Mouse (Mus musculus): ENCODE data around the gene Foxn2. TPM values are rescaled to one million over a fixed set of nuclear protein-coding genes. Genes with fewer than 3 reads are reported as not detected.

The Foxn2 gene
- polyA plus RNA-seq, 1 experiment from 2014 or later, result 7.5 TPM

DNA sequence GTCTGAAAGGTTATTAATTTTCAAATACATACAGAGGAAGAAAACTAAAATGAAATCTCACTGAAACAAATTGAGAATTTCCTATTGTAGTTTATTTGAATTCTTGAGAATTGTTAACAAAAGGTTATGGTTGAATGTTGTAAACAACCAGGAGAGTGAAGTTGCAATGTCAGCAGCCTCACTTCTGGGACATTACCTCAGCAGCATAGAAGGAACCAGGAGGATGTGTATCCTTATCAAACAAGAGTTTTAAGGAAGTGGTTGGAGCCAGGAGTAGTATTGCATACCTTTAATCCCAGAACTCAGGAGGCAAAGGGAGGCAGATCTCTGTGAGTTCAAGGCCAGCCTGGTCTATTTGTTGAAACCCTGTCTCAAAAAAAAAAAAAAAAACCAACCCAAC is 37.2 kb downstream of the Foxn2 start:
- ATAC-seq (replicated peaks; ENCODE audit: insufficient number of reproducible peaks, insufficient read depth, low FRiP score, low read depth), result no peak
- Histone ChIP-seq H3K9me3 (replicated peaks) (no peaks in the 10 kb centered on the region), H3K27me3 (no peaks in the 10 kb centered on the region), H3K27ac (no peak overlapping the region), H3K4me1 (replicated peaks) (no peaks in the 10 kb centered on the region), H3K4me3 (no peak overlapping the region), H3K36me3 (no peaks in the 10 kb centered on the region), H3K4me2 (no peak overlapping the region), H3K9ac (no peak overlapping the region)

- Histone ChIP-seq H3K27me3 (no peaks in the 10 kb centered on the region), H3K27ac (no peak overlapping the region), H3K4me1 (replicated peaks) (no peaks in the 10 kb centered on the region), H3K9ac (no peak overlapping the region), H3K9me3 (replicated peaks) (no peaks in the 10 kb centered on the region), H3K36me3 (no peaks in the 10 kb centered on the region), H3K4me3 (no peak overlapping the region), H3K4me2 (no peak overlapping the region)
- ATAC-seq (replicated peaks; ENCODE audit: insufficient number of reproducible peaks, insufficient read depth, low FRiP score, low read depth), result no peak
- 67% methylated on average over 13 of the region's 13 CpGs for WGBS
Observed at GRCm38 (mm10) chr17:88479040-88479439, 38.5 kb downstream of the Foxn2 start.

- Histone ChIP-seq H3K4me1 (replicated peaks) (no peaks in the 10 kb centered on the region), H3K9ac (no peak overlapping the region), H3K36me3 (no peaks in the 10 kb centered on the region), H3K27me3 (no peaks in the 10 kb centered on the region), H3K4me2 (no peak overlapping the region), H3K4me3 (no peak overlapping the region), H3K9me3 (replicated peaks) (no peaks in the 10 kb centered on the region), H3K27ac (no peak overlapping the region)
- WGBS, result 84% methylated on average over 10 of the region's 10 CpGs
- ATAC-seq (replicated peaks; ENCODE audit: insufficient number of reproducible peaks, insufficient read depth, low FRiP score, low read depth), result no peak
Observed at GRCm38 (mm10) chr17:88480369-88480768, 39.9 kb downstream of the Foxn2 start.

DNA sequence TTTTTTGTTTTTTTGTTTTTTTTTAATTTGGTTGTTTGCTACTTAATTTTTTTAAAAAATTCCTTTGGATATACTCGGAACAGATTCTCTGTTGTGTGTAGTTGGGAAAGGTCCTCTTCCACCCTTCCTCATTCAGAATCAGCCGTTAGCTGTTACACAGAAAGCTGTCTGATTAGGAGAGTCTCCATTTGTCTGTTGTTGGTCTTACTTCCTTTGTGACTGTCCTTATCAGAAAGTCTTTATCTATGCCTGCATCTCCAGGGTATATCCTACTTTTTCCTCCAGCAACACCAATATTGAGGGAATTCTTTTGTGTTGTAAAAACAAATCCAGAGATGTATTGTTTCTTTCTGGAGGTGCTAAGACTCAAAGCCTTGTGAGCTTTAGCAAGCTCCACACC is 40.6 kb downstream of the Foxn2 start:
- Histone ChIP-seq H3K27me3 (no peaks in the 10 kb centered on the region), H3K4me1 (replicated peaks) (no peaks in the 10 kb centered on the region), H3K9ac (no peak overlapping the region), H3K36me3 (no peaks in the 10 kb centered on the region), H3K4me3 (no peak overlapping the region), H3K27ac (no peak overlapping the region), H3K9me3 (replicated peaks) (no peaks in the 10 kb centered on the region), H3K4me2 (no peak overlapping the region)
- no peak for ATAC-seq (replicated peaks; ENCODE audit: insufficient number of reproducible peaks, insufficient read depth, low FRiP score, low read depth)
- 76% methylated on average over 2 of the region's 2 CpGs for WGBS

DNA sequence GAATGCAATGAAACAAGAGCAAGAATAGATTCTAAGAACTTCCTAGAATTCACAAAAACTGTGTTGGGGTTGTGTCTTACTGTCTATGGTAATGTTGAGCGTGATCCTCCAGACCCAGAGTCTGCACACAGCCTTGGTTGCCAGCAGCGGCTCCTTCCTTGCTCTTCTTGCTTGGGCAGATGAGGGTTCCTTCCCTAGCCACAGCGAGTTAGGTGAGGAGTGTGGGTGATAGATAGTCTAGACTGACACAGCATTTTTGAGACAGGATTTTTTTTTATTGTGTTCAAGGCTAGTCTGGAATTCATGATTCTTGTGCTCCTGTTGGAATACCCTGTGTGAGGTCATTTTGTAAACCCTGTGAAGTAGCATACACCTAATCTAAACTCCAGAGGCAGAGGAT is 41.1 kb downstream of the Foxn2 start:
- H3K4me3 ChIP-seq, result no peak overlapping the region
- H3K4me1 ChIP-seq (replicated peaks), result no peaks in the 10 kb centered on the region
- WGBS, result 85% methylated on average over 3 of the region's 3 CpGs
- no peak overlapping the region for H3K4me2 ChIP-seq
- no peak overlapping the region for H3K9ac ChIP-seq
- H3K27ac ChIP-seq, result no peak overlapping the region
- no peak for ATAC-seq (replicated peaks; ENCODE audit: insufficient number of reproducible peaks, insufficient read depth, low FRiP score, low read depth)
- H3K36me3 ChIP-seq, result peaks cover 4% of the 10 kb centered on the region; the same call in 1 of the 2 replicates
- H3K27me3 ChIP-seq, result no peaks in the 10 kb centered on the region
- H3K9me3 ChIP-seq (replicated peaks), result no peaks in the 10 kb centered on the region

DNA sequence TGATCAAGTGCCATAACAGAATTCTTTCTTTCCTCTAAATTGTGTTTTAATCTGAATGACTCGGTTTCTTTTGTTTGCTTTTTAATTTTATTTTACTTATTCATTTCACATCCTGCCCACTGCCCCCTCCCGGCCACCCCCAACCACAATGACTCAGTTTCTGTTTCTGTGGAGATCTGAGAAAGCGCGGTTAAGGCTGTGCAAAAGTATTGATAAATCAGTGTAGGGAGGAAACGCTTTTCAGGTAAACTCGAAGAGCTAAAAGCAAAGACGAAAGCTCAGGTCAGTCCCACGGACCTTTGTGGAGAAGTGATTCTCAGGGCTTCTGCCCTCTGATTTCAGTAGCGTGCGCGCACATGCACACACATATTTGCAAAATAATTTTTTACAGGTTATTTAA is 44.0 kb downstream of the Foxn2 start:
- Histone ChIP-seq H3K9ac (no peak overlapping the region), H3K9me3 (replicated peaks) (no peaks in the 10 kb centered on the region), H3K27me3 (no peaks in the 10 kb centered on the region), H3K4me3 (no peak overlapping the region), H3K4me2 (no peak overlapping the region), H3K27ac (no peak overlapping the region), H3K36me3 (peaks cover 6% of the 10 kb centered on the region; the same call in 1 of the 2 replicates), H3K4me1 (replicated peaks) (no peaks in the 10 kb centered on the region)
- 92% methylated on average over 11 of the region's 11 CpGs for WGBS
- no peak for ATAC-seq (replicated peaks; ENCODE audit: insufficient number of reproducible peaks, insufficient read depth, low FRiP score, low read depth)

DNA sequence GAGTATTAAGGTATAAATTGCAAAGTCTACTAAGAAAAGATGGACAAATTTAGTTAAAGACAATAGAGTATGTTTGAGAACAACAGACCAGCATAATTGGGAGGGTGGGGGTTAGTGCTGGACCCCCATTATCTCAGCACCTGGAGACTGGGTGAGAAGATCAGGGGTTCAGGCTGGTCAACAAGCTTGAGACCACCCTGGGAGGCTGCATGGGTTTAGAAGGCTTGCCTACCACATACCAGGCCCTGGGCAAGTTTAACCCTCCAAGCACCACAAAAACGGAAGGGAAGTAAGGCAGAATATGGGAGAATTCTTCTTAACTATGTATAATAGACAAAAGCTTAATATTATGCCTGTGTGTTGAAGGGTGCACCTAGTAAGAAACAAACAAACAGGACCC is 44.4 kb downstream of the Foxn2 start:
- H3K4me1 ChIP-seq (replicated peaks), result no peaks in the 10 kb centered on the region
- no peak for ATAC-seq (replicated peaks; ENCODE audit: insufficient number of reproducible peaks, insufficient read depth, low FRiP score, low read depth)

DNA sequence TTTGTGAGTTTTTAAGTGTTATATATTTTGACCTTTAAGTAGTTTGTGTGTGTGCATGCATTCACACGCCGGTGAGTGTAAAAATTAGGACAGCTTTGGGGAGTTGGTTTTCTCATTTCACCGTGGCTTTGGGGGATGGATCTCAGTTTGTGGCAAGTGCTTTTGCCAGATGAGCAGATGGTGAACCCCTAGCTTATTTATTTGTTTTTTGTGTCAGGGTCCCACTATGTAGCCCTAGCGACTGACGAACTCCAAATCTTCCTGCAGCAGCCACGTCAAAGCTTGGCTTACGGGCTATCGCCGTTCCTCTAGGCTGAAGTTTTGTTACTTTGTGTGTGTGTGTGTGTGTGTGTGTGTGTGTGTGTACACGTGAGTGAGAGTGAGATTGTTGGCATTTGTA is 50.0 kb downstream of the Foxn2 start:
- ATAC-seq (replicated peaks; ENCODE audit: insufficient number of reproducible peaks, insufficient read depth, low FRiP score, low read depth), result no peak
- Histone ChIP-seq H3K27ac (no peak overlapping the region), H3K27me3 (no peaks in the 10 kb centered on the region), H3K9me3 (replicated peaks) (no peaks in the 10 kb centered on the region), H3K36me3 (peaks cover 6% of the 10 kb centered on the region; the same call in 1 of the 2 replicates), H3K4me1 (replicated peaks) (peaks cover 7% of the 10 kb centered on the region; the same call in 1 of the 2 replicates), H3K4me3 (no peak overlapping the region), H3K9ac (no peak overlapping the region), H3K4me2 (no peak overlapping the region)
- WGBS, result 90% methylated on average over 10 of the region's 10 CpGs

More for the DNA sequence above, 44.4 kb downstream of the Foxn2 start:
- WGBS, result 87% methylated on average over 1 of the region's 1 CpGs
- Histone ChIP-seq H3K4me2 (no peak overlapping the region), H3K9ac (no peak overlapping the region), H3K9me3 (replicated peaks) (no peaks in the 10 kb centered on the region), H3K36me3 (peaks cover 6% of the 10 kb centered on the region; the same call in 1 of the 2 replicates), H3K4me3 (no peak overlapping the region), H3K27me3 (no peaks in the 10 kb centered on the region), H3K27ac (no peak overlapping the region)

DNA sequence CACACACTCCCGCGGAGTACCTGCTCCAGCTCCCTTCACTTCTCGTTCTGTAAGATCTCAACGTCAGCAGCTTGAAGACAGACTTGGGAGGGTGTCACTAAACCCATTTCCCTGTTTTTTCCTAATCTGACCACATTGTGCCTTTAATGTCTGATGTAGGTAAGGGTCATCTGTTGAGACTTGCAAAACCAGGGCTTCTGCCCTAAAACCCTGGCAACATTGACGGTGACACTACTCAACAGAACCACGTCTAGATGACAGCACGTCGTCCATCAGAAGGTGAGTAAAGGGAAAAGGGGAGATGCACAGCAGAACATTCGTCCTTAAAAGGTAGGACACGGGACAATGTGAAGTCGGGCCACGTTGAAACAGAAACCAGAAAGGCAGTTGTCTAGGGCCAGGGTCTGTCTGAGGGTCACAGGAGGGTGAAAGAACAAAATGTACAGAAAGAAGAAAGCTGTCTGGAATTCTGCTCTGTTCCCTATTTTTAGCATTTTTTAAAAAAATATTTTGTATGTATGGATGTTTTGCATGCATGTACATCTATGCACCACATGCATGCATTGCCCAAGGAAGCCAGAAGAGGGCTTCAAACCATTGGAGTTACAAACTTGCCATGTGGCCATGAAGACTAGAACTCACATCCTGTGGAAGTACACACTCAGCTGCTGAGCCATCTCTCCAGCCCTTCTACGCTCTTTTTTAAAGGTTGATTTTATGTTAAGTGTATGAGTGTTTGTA is 51.0 kb downstream of the Foxn2 start:
- H3K9ac ChIP-seq, result no peak overlapping the region
- WGBS, result 93% methylated on average over 13 of the region's 13 CpGs
- no peak overlapping the region for H3K4me3 ChIP-seq
- H3K27me3 ChIP-seq, result no peaks in the 10 kb centered on the region
- H3K4me1 ChIP-seq (replicated peaks), result peaks cover 7% of the 10 kb centered on the region; the same call in 1 of the 2 replicates
- no peaks in the 10 kb centered on the region for H3K9me3 ChIP-seq (replicated peaks)
- H3K4me2 ChIP-seq, result no peak overlapping the region
- H3K27ac ChIP-seq, result no peak overlapping the region
- H3K36me3 ChIP-seq, result peaks cover 3% of the 10 kb centered on the region; the same call in 1 of the 2 replicates
- ATAC-seq (replicated peaks; ENCODE audit: insufficient number of reproducible peaks, insufficient read depth, low FRiP score, low read depth), result no peak

DNA sequence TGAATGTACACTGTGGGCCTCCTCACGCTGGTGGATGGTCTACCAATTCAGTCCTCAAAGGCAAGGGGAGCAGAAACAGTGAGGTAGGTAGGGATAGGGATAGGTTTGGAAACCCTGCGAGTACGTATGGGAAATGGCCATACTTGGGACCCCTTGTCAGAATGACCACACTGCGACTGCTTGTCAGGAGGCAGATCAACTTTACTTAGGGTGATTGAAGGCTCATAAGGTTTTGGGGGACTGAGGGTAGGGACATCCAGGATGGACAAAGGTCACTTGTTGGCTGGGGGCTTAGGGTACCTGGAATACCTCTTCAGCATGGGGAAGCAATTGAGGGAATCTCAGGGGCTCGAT is 51.6 kb downstream of the Foxn2 start:
- Histone ChIP-seq H3K4me1 (replicated peaks) (peaks cover 7% of the 10 kb centered on the region; the same call in 1 of the 2 replicates), H3K9ac (no peak overlapping the region), H3K36me3 (no peaks in the 10 kb centered on the region), H3K4me3 (no peak overlapping the region), H3K4me2 (no peak overlapping the region), H3K9me3 (replicated peaks) (no peaks in the 10 kb centered on the region), H3K27ac (no peak overlapping the region), H3K27me3 (no peaks in the 10 kb centered on the region)
- WGBS, result 95% methylated on average over 5 of the region's 5 CpGs
- ATAC-seq (replicated peaks; ENCODE audit: insufficient number of reproducible peaks, insufficient read depth, low FRiP score, low read depth), result no peak

DNA sequence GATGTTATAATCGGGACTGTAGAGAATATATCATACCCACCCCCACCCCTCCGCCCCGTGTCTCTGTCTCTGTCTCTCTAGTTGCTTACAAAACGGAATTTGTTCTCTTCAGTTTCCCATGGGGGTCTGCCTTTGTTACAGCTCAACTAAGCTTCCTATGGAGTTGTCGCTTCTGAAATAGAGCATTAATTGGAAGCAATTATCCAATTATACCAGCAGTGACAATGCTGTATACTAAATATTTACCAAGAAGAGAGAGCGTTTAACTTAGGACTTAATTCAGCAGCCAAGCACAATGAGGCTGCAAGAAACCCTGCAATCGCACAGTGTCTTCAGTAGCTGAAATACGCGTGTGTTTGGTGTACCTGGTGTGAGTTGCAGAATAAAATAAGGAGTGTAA is 53.0 kb downstream of the Foxn2 start:
- no peak overlapping the region for H3K9ac ChIP-seq
- no peaks in the 10 kb centered on the region for H3K9me3 ChIP-seq (replicated peaks)
- 88% methylated on average over 9 of the region's 9 CpGs for WGBS
- H3K27me3 ChIP-seq, result no peaks in the 10 kb centered on the region
- no peak for ATAC-seq (replicated peaks; ENCODE audit: insufficient number of reproducible peaks, insufficient read depth, low FRiP score, low read depth)
- H3K36me3 ChIP-seq, result no peaks in the 10 kb centered on the region
- no peak overlapping the region for H3K4me3 ChIP-seq
- H3K27ac ChIP-seq, result no peak overlapping the region
- peaks cover 7% of the 10 kb centered on the region; the same call in 1 of the 2 replicates for H3K4me1 ChIP-seq (replicated peaks)
- no peak overlapping the region for H3K4me2 ChIP-seq

- Histone ChIP-seq H3K27me3 (no peaks in the 10 kb centered on the region), H3K9me3 (replicated peaks) (no peaks in the 10 kb centered on the region), H3K27ac (no peak overlapping the region), H3K36me3 (no peaks in the 10 kb centered on the region), H3K4me3 (no peak overlapping the region), H3K4me1 (replicated peaks) (peaks cover 7% of the 10 kb centered on the region; the same call in 1 of the 2 replicates), H3K4me2 (no peak overlapping the region), H3K9ac (no peak overlapping the region)
- no peak for ATAC-seq (replicated peaks; ENCODE audit: insufficient number of reproducible peaks, insufficient read depth, low FRiP score, low read depth)
- WGBS, result 33% methylated on average over 14 of the region's 14 CpGs
Observed at GRCm38 (mm10) chr17:88494121-88494771, 53.7 kb downstream of the Foxn2 start.
